Mouse (Mus musculus) urinary bladder, adult 18-20 months (tissue): ENCODE results near the gene Olfr1320.
"Not testable (repeated sequence)": the region's sequence is repeated elsewhere in the genome, so short reads cannot be mapped to it uniquely, and the experiment has no call there.

Source experiments
- DNase-seq, 2 experiments: peaks; one replicate each; pipeline ENCODE4 v3.0.0; 2022; ENCODE audit warnings: low spot score in 2 of 2, mixed read lengths in 2 of 2

Gene Olfr1320

GRCm38 (mm10) chrX:49672033-49672432 is at the start of gene Olfr1320:
Olfr1320 (plus strand) TSS chrX:49672333.
- no peak for DNase-seq

DNA sequence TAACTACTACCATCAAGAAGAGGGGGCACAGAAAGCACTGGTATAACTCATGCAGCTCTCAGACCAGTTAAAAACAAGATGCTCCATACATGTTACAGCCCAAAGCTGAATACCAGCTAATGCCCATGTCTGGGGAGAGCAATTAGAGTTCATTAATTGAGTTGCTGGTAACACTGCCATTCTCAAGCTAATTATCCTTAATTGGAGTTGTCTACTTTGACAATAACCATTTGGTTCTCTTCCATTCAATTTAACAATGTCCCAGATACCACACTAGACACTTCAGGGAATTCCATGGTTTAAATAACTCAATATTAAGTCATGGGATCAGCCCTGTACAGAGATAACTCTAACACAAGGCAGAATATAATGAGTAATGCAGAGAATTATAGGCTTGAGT is 44.6 kb upstream of the Olfr1320 start:
- no peak for DNase-seq

DNA sequence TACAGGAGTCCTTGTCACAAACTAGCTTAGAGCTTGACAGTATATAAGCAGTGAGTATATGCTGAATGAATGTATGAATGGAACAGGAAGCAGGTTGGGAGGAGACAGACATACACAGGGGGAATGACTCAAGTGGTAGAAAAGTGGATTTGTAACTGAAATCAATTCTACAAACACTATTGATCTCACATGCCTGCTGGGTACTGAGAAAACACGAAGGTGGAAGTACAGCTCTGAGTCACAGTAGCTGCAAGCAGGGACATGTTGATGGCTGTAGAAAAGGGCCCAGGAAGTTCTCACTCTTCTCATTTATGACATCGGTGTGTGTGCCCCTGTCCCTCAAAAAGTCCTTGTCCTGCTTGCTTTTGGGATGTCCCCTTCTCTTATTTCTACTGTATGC is 40.9 kb upstream of the Olfr1320 start:
- DNase-seq: no peak

GRCm38 (mm10) chrX:49660781-49661180 is 11.4 kb upstream of the Olfr1320 start:
- DNase-seq: not testable (repeated sequence)
